Mouse (Mus musculus) left cerebral cortex, postnatal 14 days (tissue): ENCODE measurements around the gene Hlx. TPM values are rescaled to one million over a fixed set of nuclear protein-coding genes. Genes with fewer than 3 reads are reported as not detected.

Experiments
- DNase-seq, 2 experiments: peaks; one replicate each; pipeline ENCODE4 v3.0.0; 2021 to 2022; ENCODE audit warnings: low spot score in 2 of 2, mixed read lengths in 1 of 2
- intact Hi-C: fragments of 180-260 bp; cut with DNase I; formaldehyde crosslinking; loops from one replicate; pipeline ENCODE4 v1.15.1; 2025
- long read RNA-seq, 2 experiments: library from polyadenylated mRNA; stranded (forward); transcript quantifications; one replicate each; pipeline ENCODE4 v2.0.0; 2021
- total RNA-seq, 2 experiments: library from RNA; stranded (reverse); gene quantifications; 2 replicates each; pipeline ENCODE4 v1.2.3; 2021

Gene Hlx
- 1 to 10 TPM in 1 of 2 experiments, under 1 TPM in 1; 0.64 to 1.4 TPM for total RNA-seq
- long read RNA-seq, experiment 1, partial matches to known transcripts, result 0 of 1 reads
- long read RNA-seq, experiment 1, other reads (novel, unspliced or antisense), result 0 of 1 reads
- long read RNA-seq, experiment 2, result 0 reads

- DNase-seq, result no peak
- intact Hi-C loops, result no loop called here
These were observed at the start of gene Hlx for GRCm38 (mm10) chr1:184732556-184733049. Gene Hlx, minus strand, starts transcription at chr1:184732619.

- intact Hi-C loops, result no loop called here
- DNase-seq, result no peak
These were observed 49.7 kb upstream of the Hlx start for GRCm38 (mm10) chr1:184782161-184782513.

GRCm38 (mm10) chr1:184781286-184782160, 49.1 kb upstream of the Hlx start:
- DNase-seq, result no peak
- intact Hi-C loops, result no loop called here

DNA sequence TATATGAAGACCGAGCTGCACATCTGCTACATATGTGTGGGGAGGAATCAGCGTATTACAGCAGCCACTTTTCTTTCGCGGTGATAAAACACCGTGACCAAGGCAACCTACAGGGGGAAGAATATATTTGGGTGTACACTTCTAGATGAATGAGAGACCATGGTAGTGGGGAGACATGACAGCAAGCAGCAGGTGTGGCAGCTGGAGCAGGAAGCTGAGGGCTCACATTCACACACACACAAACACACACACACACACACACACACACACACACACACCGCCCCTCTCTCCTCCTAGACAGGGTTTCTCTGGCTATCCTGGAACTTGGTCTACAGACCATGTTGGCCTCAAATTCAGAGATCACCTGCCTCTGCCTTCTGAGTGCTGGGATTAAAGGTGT, 45.7 kb upstream of the Hlx start:
- intact Hi-C loops, result no loop called here
- no peak for DNase-seq

- no peak for DNase-seq
- intact Hi-C loops, result no loop called here
These were observed 44.8 kb upstream of the Hlx start for GRCm38 (mm10) chr1:184777061-184777795.

DNA sequence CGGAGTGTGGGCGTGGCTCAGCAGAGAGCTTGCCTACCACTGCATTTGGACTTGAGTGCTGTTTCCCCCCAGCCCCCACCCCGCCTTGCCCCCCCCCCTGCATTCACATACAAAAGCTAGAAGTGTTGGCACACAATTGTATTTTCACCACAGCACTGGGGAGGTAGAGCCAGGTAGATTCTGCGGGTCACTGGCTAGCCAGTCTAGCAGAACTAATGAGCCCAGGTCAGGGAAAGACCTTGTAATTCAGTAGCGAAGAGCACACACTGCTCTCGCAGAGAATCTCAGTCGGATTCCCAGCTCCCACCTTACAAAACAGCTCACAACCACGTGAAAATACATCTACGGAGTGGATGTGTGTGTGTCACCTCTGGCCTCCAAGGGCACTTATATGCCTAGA, 42.9 kb upstream of the Hlx start:
- no peak for DNase-seq
- intact Hi-C loops, result no loop called here

- DNase-seq, result no peak
- intact Hi-C loops, result no loop called here
These were observed 39.5 kb upstream of the Hlx start for GRCm38 (mm10) chr1:184771891-184772249.

DNA sequence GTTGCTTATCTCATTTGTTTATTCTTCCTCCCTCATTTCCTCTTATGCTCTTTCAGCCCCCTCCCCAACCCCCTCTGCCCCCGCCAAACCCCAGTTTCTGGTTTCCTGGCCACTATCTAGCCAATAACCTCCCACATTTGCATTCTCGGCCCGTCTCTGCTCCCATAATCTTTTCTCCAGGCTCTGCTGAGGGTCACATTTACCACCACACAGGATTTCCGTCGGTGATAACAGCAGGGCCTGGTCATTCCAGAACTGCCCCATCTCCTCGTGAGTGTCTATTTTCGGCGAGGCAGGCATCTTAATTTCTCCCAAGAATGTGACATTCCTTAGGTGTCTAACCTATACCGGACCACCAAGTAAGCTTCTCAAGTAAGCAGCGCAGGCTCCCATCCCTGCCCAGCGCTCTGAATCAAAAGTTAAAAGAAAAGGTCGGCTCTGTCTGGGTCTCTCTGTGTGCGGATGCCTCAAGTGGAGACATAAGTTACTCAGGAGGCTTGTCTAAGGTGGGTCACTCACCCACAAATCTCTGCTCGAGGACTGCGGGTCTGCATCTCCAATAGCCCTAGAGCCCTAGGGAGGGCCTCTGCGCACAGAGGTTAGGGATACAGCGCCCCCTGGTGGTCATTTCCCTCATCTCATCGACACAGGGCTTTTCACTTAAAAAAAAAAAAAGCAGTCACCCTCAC, 38.9 kb upstream of the Hlx start:
- intact Hi-C loops, result no loop called here

DNA sequence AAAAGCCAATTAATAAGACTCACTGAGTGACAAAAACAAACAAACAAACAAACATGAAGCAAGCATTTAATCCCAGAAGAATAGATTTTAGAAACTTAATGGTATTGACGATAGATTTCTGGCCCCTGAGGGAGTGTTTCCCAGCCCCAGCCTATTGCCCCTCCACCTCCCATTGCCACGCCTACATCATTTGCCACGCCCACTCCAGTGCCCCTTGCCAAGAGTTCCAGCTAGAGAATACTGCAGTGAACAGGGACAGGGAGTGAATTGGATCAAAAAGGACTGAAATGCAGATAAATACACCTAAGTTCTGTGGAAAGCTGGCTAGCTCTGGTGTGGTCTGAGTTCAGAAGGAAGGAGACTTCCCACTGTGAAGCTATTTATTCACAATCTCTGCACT, 31.4 kb upstream of the Hlx start:
- intact Hi-C loops, result no loop called here
- no peak for DNase-seq

More for the DNA sequence above, 38.9 kb upstream of the Hlx start:
- DNase-seq, result peak; percentile 53 to 73

GRCm38 (mm10) chr1:184762941-184763340, 30.5 kb upstream of the Hlx start:
- intact Hi-C loops, result no loop called here
- no peak for DNase-seq

DNA sequence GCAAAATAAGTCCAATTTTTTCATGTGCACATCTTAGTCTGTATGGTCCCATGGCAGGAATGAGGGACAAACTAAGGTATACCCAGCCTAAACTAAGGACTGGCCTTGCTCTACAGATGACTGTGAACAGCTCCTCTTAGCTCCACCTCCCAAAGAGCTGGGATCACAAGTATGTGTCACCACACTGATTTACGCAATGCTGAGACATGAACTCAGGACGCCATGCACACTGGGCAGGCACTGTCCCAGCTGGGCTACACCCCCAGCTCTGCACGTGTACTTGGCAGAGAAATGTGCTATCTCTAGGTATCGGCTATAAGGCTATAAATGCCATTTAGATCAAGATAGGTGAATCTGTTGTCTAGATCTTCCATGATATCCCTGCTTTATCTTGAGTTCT, 29.6 kb upstream of the Hlx start:
- intact Hi-C loops, result no loop called here

GRCm38 (mm10) chr1:184752671-184753070, 20.3 kb upstream of the Hlx start:
- intact Hi-C loops, result no loop called here
- DNase-seq, result no peak

More for the DNA sequence above, 29.6 kb upstream of the Hlx start:
- no peak for DNase-seq

GRCm38 (mm10) chr1:184750114-184750664, 17.8 kb upstream of the Hlx start:
- no peak for DNase-seq
- intact Hi-C loops, result no loop called here

GRCm38 (mm10) chr1:184748692-184749152, 16.3 kb upstream of the Hlx start:
- intact Hi-C loops, result no loop called here
- DNase-seq, result no peak

GRCm38 (mm10) chr1:184737876-184738479, 5.6 kb upstream of the Hlx start:
- intact Hi-C loops, result loop anchor here (1.0 to 5.0 kb wide), 2 partner anchors 291 to 472 kb away; no protein-coding TSS in a partner anchor
- DNase-seq, result peak; percentile 65 to 66

- no peak for DNase-seq
- intact Hi-C loops, result loop anchor here (5.0 kb wide), 1 partner anchor 290 kb away; no protein-coding TSS in a partner anchor
These were observed 4.8 kb upstream of the Hlx start for GRCm38 (mm10) chr1:184737228-184737627.

DNA sequence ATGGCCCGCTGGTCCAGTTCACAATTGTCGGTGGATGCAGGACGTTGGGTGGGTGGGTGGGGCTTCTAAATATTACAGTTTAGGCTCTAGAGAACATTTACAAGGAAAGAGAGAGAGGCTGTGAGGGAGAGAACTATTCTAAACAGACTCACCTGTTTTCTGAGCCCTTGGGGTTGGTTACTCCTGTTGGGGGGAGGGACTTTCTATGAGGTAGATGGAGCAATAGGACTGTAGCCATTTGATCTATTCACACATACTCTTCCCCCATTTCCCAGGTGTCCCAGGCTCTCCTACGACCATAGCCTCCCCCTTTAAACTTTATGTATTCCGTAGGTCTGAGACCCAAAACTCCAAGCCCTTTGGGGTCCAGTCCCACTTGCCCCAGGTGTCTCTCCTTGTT, 3.8 kb upstream of the Hlx start:
- intact Hi-C loops, result loop anchor here (5.0 kb wide), 1 partner anchor 289 kb away; no protein-coding TSS in a partner anchor
- no peak for DNase-seq

- intact Hi-C loops, result loop anchor here (5.0 kb wide), 1 partner anchor 288 kb away; no protein-coding TSS in a partner anchor
- DNase-seq, result no peak
These were observed 2.8 kb upstream of the Hlx start for GRCm38 (mm10) chr1:184734991-184735920.
